Mouse (Mus musculus): Measurements from ENCODE around the gene Gm3404. TPM values are rescaled to one million over a fixed set of nuclear protein-coding genes. Genes with fewer than 3 reads are reported as not detected.
"Not testable (repeated sequence)": the region's sequence is repeated elsewhere in the genome, so short reads cannot be mapped to it uniquely, and the experiment has no call there.

The Gm3404 gene
- polyA plus RNA-seq (2015; fragmentation: Nextera tagmentation; extraction: Ambion mirVana), result not detected in 2 replicates

DNA sequence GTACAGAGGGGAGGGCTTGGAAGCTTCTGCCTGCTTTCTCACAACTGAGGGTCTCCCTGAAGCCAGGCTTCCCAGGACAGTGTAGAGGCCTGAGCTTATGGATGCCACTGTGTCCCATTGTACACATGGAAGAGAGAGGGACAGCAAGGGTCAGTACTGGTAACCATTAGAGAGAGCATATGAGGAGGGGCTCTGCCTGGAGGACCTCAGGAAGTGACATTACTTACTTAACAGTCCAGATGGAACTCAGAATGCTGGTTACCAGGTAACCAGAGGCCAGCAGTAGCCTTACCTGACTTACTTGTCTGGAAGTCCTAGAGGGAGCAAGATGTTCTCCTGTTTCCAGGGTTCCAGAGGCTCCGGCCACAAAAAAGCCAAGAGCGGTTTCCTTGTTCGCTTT, at the start of gene Gm3404:
Gene Gm3404, plus strand, starts transcription at position 301 of the 400 bp plus-strand sequence.
- H3K9me3 ChIP-seq; H3K4me3 ChIP-seq; ATAC-seq (ENCODE audit: insufficient number of reproducible peaks, insufficient read depth, low FRiP score, low TSS enrichment, low read depth); H3K4me1 ChIP-seq; H3K27ac ChIP-seq; H3K4me2 ChIP-seq; H3K27me3 ChIP-seq; H3K9ac ChIP-seq; H3K36me3 ChIP-seq: not testable (repeated sequence)
- WGBS, result 82% methylated on average over 3 of the region's 3 CpGs

- H3K4me2 ChIP-seq; H3K9ac ChIP-seq; H3K4me1 ChIP-seq; H3K27me3 ChIP-seq; H3K36me3 ChIP-seq; H3K27ac ChIP-seq; ATAC-seq (ENCODE audit: insufficient number of reproducible peaks, insufficient read depth, low FRiP score, low TSS enrichment, low read depth); H3K9me3 ChIP-seq; H3K4me3 ChIP-seq: not testable (repeated sequence)
- WGBS, result 8% methylated on average over 4 of the region's 4 CpGs
Observed at GRCm38 (mm10) chr5:146479564-146479963, 46.0 kb upstream of the Gm3404 start.

- H3K4me2 ChIP-seq; H3K9me3 ChIP-seq; H3K36me3 ChIP-seq; ATAC-seq (ENCODE audit: insufficient number of reproducible peaks, insufficient read depth, low FRiP score, low TSS enrichment, low read depth); H3K4me1 ChIP-seq; H3K27me3 ChIP-seq; H3K9ac ChIP-seq; H3K27ac ChIP-seq; H3K4me3 ChIP-seq: not testable (repeated sequence)
- WGBS, result 93% methylated on average over 3 of the region's 3 CpGs
Observed at GRCm38 (mm10) chr5:146481665-146482064, 43.9 kb upstream of the Gm3404 start, which contains the start of gene Gm6408. Gene Gm6408, plus strand, starts transcription at chr5:146481965.

DNA sequence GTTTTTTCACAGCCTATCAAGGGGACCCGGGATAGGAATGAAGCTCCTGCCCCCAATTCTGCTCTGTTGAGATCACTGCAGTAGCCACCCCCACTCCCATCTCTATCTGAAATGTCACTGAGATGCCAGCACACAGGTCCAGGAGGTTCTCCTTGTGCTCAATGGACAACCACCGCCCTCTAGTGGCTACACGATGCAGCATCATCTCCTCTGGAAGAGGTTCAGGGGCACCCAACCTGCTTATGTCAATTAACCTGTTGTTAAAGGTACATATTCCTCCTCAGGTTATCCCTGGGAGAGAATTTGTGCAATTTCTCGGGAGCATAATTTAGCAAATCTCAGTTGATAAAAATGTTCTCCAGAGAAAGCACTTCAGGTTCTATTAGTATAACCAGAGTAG, 36.6 kb upstream of the Gm3404 start:
- not testable (repeated sequence) for H3K27ac ChIP-seq; H3K36me3 ChIP-seq; H3K4me1 ChIP-seq; H3K9me3 ChIP-seq; H3K27me3 ChIP-seq; H3K4me2 ChIP-seq; H3K4me3 ChIP-seq; H3K9ac ChIP-seq; ATAC-seq (ENCODE audit: insufficient number of reproducible peaks, insufficient read depth, low FRiP score, low TSS enrichment, low read depth)
- WGBS, result 13% methylated on average over 3 of the region's 4 CpGs

- WGBS, result no CpG with 5 or more reads among the region's 5 CpGs
- H3K27ac ChIP-seq; H3K9me3 ChIP-seq; H3K4me3 ChIP-seq; H3K27me3 ChIP-seq; H3K4me2 ChIP-seq; H3K4me1 ChIP-seq; H3K36me3 ChIP-seq; H3K9ac ChIP-seq; ATAC-seq (ENCODE audit: insufficient number of reproducible peaks, insufficient read depth, low FRiP score, low TSS enrichment, low read depth): not testable (repeated sequence)
Observed at GRCm38 (mm10) chr5:146491063-146491462, 34.5 kb upstream of the Gm3404 start, which contains the start of gene Gm6370. Gene Gm6370, plus strand, starts transcription at chr5:146491363.

- not testable (repeated sequence) for H3K36me3 ChIP-seq; H3K9ac ChIP-seq; H3K27ac ChIP-seq; H3K4me2 ChIP-seq; ATAC-seq (ENCODE audit: insufficient number of reproducible peaks, insufficient read depth, low FRiP score, low TSS enrichment, low read depth); H3K27me3 ChIP-seq; H3K4me3 ChIP-seq; H3K4me1 ChIP-seq; H3K9me3 ChIP-seq
- no CpG with 5 or more reads among the region's 5 CpGs for WGBS
Observed at GRCm38 (mm10) chr5:146502099-146502498, 23.5 kb upstream of the Gm3404 start, which contains the start of gene 4930449I24Rik. Gene 4930449I24Rik, plus strand, starts transcription at chr5:146502399.

DNA sequence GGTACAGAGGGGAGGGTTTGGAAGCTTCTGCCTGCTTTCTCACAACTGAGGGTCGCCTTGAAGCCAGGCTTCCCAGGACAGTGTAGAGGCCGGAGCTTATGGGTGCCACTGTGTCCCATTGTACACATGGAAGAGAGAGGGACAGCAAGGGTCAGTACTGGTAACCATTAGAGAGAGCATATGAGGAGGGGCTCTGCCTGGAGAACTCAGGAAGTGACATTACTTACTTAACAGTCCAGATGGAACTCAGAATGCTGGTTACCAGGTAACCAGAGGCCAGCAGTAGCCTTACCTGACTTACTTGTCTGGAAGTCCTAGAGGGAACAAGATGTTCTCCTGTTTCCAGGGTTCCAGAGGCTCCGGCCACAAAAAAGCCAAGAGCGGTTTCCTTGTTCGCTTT, 11.8 kb upstream of the Gm3404 start, which contains the start of gene Gm3402:
Gene Gm3402, plus strand, starts transcription at position 301 of the 400 bp plus-strand sequence.
- not testable (repeated sequence) for H3K27ac ChIP-seq; H3K4me3 ChIP-seq; H3K27me3 ChIP-seq; H3K9me3 ChIP-seq; H3K4me1 ChIP-seq; H3K9ac ChIP-seq; H3K4me2 ChIP-seq; H3K36me3 ChIP-seq; ATAC-seq (ENCODE audit: insufficient number of reproducible peaks, insufficient read depth, low FRiP score, low TSS enrichment, low read depth)
- WGBS, result 83% methylated on average over 1 of the region's 5 CpGs

GRCm38 (mm10) chr5:146537347-146537746, 11.7 kb downstream of the Gm3404 start, which contains the start of gene Gm3409:
Gene Gm3409, plus strand, starts transcription at chr5:146537647.
- not testable (repeated sequence) for ATAC-seq (ENCODE audit: insufficient number of reproducible peaks, insufficient read depth, low FRiP score, low TSS enrichment, low read depth); H3K9me3 ChIP-seq; H3K4me3 ChIP-seq; H3K36me3 ChIP-seq; H3K27me3 ChIP-seq; H3K4me2 ChIP-seq; H3K27ac ChIP-seq; H3K9ac ChIP-seq; H3K4me1 ChIP-seq
- 100% methylated on average over 3 of the region's 3 CpGs for WGBS

DNA sequence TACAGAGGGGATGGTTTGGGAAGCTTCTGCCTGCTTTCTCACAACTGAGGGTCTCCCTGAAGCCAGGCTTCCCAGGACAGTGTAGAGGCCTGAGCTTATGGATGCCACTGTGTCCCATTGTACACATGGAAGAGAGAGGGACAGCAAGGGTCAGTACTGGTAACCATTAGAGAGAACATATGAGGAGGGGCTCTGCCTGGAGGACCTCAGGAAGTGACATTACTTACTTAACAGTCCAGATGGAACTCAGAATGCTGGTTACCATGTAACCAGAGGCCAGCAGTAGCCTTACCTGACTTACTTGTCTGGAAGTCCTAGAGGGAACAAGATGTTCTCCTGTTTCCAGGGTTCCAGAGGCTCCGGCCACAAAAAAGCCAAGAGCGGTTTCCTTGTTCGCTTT, 30.2 kb downstream of the Gm3404 start, which contains the start of gene Gm3415:
Gene Gm3415, plus strand, starts transcription at position 301 of the 400 bp plus-strand sequence.
- WGBS, result no CpG with 5 or more reads among the region's 3 CpGs
- not testable (repeated sequence) for H3K27me3 ChIP-seq; H3K4me2 ChIP-seq; H3K4me1 ChIP-seq; H3K9ac ChIP-seq; H3K36me3 ChIP-seq; H3K27ac ChIP-seq; H3K4me3 ChIP-seq; ATAC-seq (ENCODE audit: insufficient number of reproducible peaks, insufficient read depth, low FRiP score, low TSS enrichment, low read depth); H3K9me3 ChIP-seq

DNA sequence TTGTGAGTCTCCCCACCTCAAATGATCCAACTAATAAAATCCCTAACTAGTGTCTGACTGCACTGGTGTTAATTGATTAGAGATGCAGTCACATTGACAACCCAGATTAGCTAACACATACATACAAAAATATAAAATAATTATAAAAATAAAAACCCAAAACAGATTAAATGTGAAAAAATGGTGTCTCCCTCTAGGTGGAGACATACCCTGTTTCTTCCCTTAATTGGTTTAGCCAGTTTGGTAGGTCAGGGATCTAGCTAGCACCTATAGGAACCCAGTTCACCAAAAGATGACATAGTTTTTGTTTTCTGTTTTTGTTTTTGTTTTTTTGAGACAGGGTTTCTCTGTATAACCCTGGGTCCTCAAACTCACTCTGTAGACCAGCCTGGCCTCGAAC, 38.7 kb downstream of the Gm3404 start:
- Histone ChIP-seq H3K9me3 (0 out of 2 replicates have a peak, but pooled peaks cover 2% of the 10 kb centered on the region), H3K27ac (no peak overlapping the region), H3K36me3 (no peaks in the 10 kb centered on the region), H3K27me3 (no peaks in the 10 kb centered on the region), H3K9ac (no peak overlapping the region), H3K4me3 (no peak overlapping the region), H3K4me2 (no peak overlapping the region), H3K4me1 (no peaks in the 10 kb centered on the region)
- WGBS, result 88% methylated on average over 1 of the region's 1 CpGs
- ATAC-seq (ENCODE audit: insufficient number of reproducible peaks, insufficient read depth, low FRiP score, low TSS enrichment, low read depth), result no peak

DNA sequence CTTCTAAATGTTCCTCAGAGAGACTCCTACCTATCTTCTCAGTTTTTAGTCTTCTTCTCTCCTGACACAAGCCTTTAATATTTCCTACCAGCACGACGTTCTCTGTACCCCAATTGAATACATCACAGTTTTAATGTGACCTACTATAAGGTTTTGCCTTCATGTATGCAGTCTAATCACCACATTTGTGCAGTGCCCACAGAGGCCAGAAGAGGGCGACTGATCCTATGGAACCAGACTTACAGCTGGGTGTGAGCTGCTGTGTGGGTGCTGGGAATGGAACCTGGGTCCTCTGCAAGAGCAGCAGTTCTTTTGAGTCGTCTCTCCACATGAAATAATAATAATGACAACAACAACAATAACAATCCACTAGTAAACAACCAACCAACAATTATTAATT, 41.5 kb downstream of the Gm3404 start:
- no peak for ATAC-seq (ENCODE audit: insufficient number of reproducible peaks, insufficient read depth, low FRiP score, low TSS enrichment, low read depth)
- WGBS, result 64% methylated on average over 4 of the region's 4 CpGs
- no peak overlapping the region for H3K4me3 ChIP-seq
- 0 out of 2 replicates have a peak, but pooled peaks cover 2% of the 10 kb centered on the region for H3K9me3 ChIP-seq
- no peaks in the 10 kb centered on the region for H3K4me1 ChIP-seq
- no peak overlapping the region for H3K9ac ChIP-seq
- no peaks in the 10 kb centered on the region for H3K36me3 ChIP-seq
- H3K27me3 ChIP-seq, result no peaks in the 10 kb centered on the region
- H3K4me2 ChIP-seq, result no peak overlapping the region
- H3K27ac ChIP-seq, result no peak overlapping the region

GRCm38 (mm10) chr5:146570179-146570578, 44.6 kb downstream of the Gm3404 start:
- not testable (repeated sequence) for H3K9me3 ChIP-seq; H3K4me2 ChIP-seq; ATAC-seq (ENCODE audit: insufficient number of reproducible peaks, insufficient read depth, low FRiP score, low TSS enrichment, low read depth); H3K27me3 ChIP-seq; H3K36me3 ChIP-seq; H3K27ac ChIP-seq; H3K4me3 ChIP-seq; H3K4me1 ChIP-seq; H3K9ac ChIP-seq
- WGBS, result 81% methylated on average over 6 of the region's 6 CpGs

Data from embryonic facial prominence, embryonic 13.5 days (tissue).